Mouse (Mus musculus) neural tube, embryonic 14.5 days (tissue): ENCODE measurements around the gene BC030870. TPM values are rescaled to one million over a fixed set of nuclear protein-coding genes. Genes with fewer than 3 reads are reported as not detected.
A peak's percentile ranks its signal among the peaks of the same experiment; 100 is the strongest.

ENCODE experiments used
- ATAC-seq: fragments of 200-750 bp; cut with Nextera tagmentation; 2 replicates; pipeline ENCODE4 v1.8.0; 2017; ENCODE audit warnings: low read depth, mild to moderate bottlenecking, moderate TSS enrichment, moderate library complexity
- H3K27ac ChIP-seq: fragments of 300-500 bp; sonication (generic); 2 replicates; pipeline ENCODE4 v1.5.1; 2014; ENCODE audit warnings: low read depth, mild to moderate bottlenecking, control low read depth, low read length, moderate library complexity, mixed read lengths
- H3K27me3 ChIP-seq: fragments of 300-500 bp; sonication (generic); 2 replicates; pipeline ENCODE4 v1.6.1; 2014; ENCODE audit warnings: low read length; ENCODE audit not compliant: control insufficient read depth, insufficient read depth
- H3K36me3 ChIP-seq: fragments of 300-500 bp; sonication (generic); 2 replicates; pipeline ENCODE4 v1.6.1; 2014; ENCODE audit warnings: low read length, mixed read lengths; ENCODE audit not compliant: control insufficient read depth, insufficient read depth
- H3K4me1 ChIP-seq: fragments of 300-500 bp; sonication (generic); 2 replicates; pipeline ENCODE4 v1.6.1; 2014; ENCODE audit warnings: low read length; ENCODE audit not compliant: control insufficient read depth, insufficient read depth
- H3K4me2 ChIP-seq: fragments of 300-500 bp; sonication (generic); 2 replicates; pipeline ENCODE4 v1.6.1; 2014; ENCODE audit warnings: mild to moderate bottlenecking, low read depth, low read length, control low read depth
- H3K4me3 ChIP-seq: fragments of 300-500 bp; sonication (generic); 2 replicates; pipeline ENCODE4 v1.5.1; 2014; ENCODE audit warnings: low read depth, low read length, control low read depth, mixed read lengths
- H3K9ac ChIP-seq: fragments of 300-500 bp; sonication (generic); replicated peaks from 2 replicates; pipeline ENCODE4 v1.6.1; 2014; ENCODE audit warnings: low read depth, mild to moderate bottlenecking, control low read depth, low read length, mixed read lengths
- H3K9me3 ChIP-seq: fragments of 300-500 bp; sonication (generic); 2 replicates; pipeline ENCODE4 v1.6.1; 2016; ENCODE audit warnings: low read length; ENCODE audit not compliant: control insufficient read depth
- WGBS: fragments of 180-500 bp; shearing (Covaris S2); extraction: QIAGEN DNeasy Blood & Tissue Kit; methylation state at CpG from one replicate; pipeline ENCODE4 v1.1.7; 2014; 5-methylcytosine and 5-hydroxymethylcytosine counted together
- polyA plus RNA-seq: library from polyadenylated mRNA; unstranded; fragments of >200 nt; fragmentation: Nextera tagmentation; extraction: Ambion mirVana; gene quantifications from 2 replicates; pipeline ENCODE4 v1.2.1, GENCODE M21; 2014

BC030870 gene
- polyA plus RNA-seq, 1 experiment from 2014 or later, result not detected

DNA sequence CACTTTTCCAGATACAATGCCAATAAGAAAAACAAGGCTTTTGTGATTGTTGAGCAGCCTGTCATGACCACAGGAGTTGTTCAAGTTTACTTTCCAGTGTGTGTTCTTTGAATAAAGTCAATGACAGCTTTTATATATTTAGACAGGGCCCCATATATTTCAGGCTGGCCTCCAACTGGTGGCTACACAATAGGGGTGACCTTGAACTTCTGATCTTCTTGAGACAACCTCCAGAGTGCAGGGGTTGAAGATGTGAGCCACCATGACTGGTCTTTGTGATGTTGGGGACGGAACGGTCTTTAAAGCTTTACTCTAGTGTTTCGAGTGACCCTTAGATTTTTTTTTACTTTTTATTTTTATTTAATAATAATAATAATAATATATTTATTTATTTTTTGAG lies 63.7 kb downstream of the BC030870 start:
- no peak for ATAC-seq
- H3K27me3 ChIP-seq, result no peaks in the 10 kb centered on the region
- 94% methylated on average over 3 of the region's 3 CpGs for WGBS

DNA sequence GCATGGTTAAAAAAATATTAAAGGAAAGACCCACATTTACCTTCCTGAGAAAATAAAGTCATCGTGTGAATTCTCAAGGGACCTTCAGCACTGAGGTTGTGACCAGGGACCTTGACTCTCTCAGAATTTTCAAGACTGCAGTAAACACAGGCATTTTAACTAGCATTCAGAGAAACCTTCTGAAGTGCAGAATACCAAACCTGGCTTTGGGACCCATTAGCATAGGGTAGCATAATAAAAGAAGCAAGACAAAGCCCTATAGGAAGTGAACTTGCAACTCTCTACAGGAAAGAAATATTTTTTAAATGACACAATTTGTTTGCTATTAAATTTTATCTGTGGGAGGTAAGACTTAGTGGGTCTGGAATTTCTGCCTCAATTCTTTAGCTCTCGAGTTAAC lies 65.3 kb downstream of the BC030870 start:
- Histone ChIP-seq H3K36me3 (no peaks in the 10 kb centered on the region), H3K9me3 (no peaks in the 10 kb centered on the region), H3K27ac (no peak overlapping the region), H3K4me1 (no peaks in the 10 kb centered on the region), H3K27me3 (no peaks in the 10 kb centered on the region), H3K4me3 (no peak overlapping the region), H3K4me2 (no peak overlapping the region), H3K9ac (no peak overlapping the region)
- ATAC-seq, result no peak
- 46% methylated on average over 2 of the region's 2 CpGs for WGBS

More for the DNA sequence above, 63.7 kb downstream of the BC030870 start:
- H3K27ac ChIP-seq, result no peak overlapping the region
- no peak overlapping the region for H3K4me2 ChIP-seq
- H3K4me1 ChIP-seq, result no peaks in the 10 kb centered on the region
- no peaks in the 10 kb centered on the region for H3K9me3 ChIP-seq
- H3K4me3 ChIP-seq, result no peak overlapping the region
- no peaks in the 10 kb centered on the region for H3K36me3 ChIP-seq
- no peak overlapping the region for H3K9ac ChIP-seq

DNA sequence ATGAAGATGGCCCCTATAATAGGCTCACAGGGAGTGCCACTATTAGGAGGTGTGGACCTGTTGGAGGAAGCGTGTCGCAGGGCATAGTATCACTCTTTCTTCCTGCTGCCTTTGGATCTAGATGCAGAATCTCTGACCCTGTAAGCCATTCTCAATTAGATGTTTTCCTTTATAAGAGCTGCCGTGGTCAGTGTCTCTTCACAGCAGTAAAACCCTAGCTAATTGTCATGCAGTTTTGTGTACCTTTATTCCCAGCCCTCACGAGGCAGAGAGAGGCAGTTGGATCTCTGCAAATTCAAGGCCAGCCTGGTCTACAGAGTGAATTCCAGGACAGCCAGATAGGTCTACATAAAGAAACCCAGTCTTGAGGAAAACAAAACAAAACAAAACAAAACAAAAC lies 67.2 kb downstream of the BC030870 start:
- WGBS, result 61% methylated on average over 4 of the region's 4 CpGs
- no peak for ATAC-seq

DNA sequence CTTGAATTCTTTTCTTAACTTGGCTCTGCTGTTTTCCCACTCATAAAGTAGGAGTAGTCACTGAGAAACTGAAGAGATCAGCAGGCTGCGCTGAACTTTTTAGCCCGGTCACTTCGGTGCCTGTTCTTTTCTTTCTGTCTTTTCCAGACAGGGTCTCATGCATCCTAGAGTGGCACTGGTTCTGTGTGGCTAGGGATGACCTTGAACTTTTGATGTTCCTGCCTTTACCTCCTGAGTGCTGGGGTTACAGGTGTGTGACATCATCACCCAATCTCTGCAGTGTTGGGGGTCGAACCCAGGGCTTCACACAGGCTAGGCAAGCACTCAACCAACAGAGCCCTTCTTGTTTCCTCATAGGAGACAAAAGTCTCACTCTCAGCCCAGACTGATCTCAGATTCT lies 72.6 kb downstream of the BC030870 start:
- Histone ChIP-seq H3K4me2 (no peak overlapping the region), H3K27ac (no peak overlapping the region), H3K4me1 (no peaks in the 10 kb centered on the region), H3K4me3 (no peak overlapping the region), H3K27me3 (no peaks in the 10 kb centered on the region), H3K36me3 (no peaks in the 10 kb centered on the region), H3K9ac (no peak overlapping the region), H3K9me3 (no peaks in the 10 kb centered on the region)
- ATAC-seq, result no peak
- WGBS, result 95% methylated on average over 4 of the region's 4 CpGs

More for the DNA sequence above, 67.2 kb downstream of the BC030870 start:
- Histone ChIP-seq H3K9me3 (no peaks in the 10 kb centered on the region), H3K27ac (no peak overlapping the region), H3K36me3 (no peaks in the 10 kb centered on the region), H3K4me3 (no peak overlapping the region), H3K4me2 (no peak overlapping the region), H3K9ac (no peak overlapping the region), H3K27me3 (no peaks in the 10 kb centered on the region), H3K4me1 (no peaks in the 10 kb centered on the region)

DNA sequence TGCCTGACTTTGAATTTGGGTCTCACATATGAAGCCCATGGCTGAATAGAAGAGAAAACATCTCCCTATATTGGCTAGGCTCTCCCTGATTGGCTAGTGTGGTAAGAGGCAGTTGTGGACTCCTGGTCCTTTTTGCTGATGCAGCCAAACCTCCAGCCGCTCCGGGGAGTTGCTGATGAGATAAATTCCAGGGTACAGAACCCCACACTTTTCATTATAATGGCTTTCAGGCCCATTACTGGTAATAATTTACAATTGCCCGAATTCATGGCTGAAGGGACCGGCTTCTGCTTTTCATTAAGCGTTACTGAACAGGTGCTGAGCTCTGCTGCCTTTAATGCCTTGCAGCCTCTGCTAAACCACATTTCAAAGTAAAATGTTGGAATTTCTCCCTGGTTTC lies 75.4 kb downstream of the BC030870 start:
- no peak overlapping the region for H3K27ac ChIP-seq
- H3K27me3 ChIP-seq, result no peaks in the 10 kb centered on the region
- H3K4me2 ChIP-seq, result no peak overlapping the region
- peak; percentile 71; the same call in 1 of the 2 replicates for ATAC-seq
- no peaks in the 10 kb centered on the region for H3K9me3 ChIP-seq
- no peaks in the 10 kb centered on the region for H3K4me1 ChIP-seq
- H3K36me3 ChIP-seq, result no peaks in the 10 kb centered on the region
- 20% methylated on average over 5 of the region's 5 CpGs for WGBS
- no peak overlapping the region for H3K4me3 ChIP-seq
- H3K9ac ChIP-seq, result no peak overlapping the region

DNA sequence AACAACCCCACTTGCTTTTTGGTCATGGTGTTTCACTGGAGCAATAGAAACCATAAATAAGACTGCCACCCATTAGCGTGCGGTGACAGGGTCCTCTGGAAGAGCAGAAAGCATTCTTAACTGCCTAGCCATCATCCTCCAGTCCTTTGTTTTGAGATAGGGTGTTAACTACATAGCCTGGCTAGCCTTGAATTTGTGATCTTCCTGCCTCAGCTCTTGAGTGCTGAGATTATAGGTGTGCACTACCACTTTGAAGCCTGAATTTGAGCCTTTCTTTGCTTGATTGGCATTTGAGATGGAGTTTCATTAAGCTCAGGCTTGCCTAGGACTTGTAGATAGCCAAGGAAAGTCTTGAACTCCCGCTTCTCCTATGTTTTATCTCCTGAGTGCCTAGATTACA lies 75.8 kb downstream of the BC030870 start:
- H3K4me2 ChIP-seq, result no peak overlapping the region
- H3K27me3 ChIP-seq, result no peaks in the 10 kb centered on the region
- 42% methylated on average over 3 of the region's 3 CpGs for WGBS
- H3K4me3 ChIP-seq, result no peak overlapping the region
- no peak overlapping the region for H3K27ac ChIP-seq
- H3K9me3 ChIP-seq, result no peaks in the 10 kb centered on the region
- ATAC-seq, result no peak
- no peaks in the 10 kb centered on the region for H3K4me1 ChIP-seq
- H3K9ac ChIP-seq, result no peak overlapping the region
- no peaks in the 10 kb centered on the region for H3K36me3 ChIP-seq

DNA sequence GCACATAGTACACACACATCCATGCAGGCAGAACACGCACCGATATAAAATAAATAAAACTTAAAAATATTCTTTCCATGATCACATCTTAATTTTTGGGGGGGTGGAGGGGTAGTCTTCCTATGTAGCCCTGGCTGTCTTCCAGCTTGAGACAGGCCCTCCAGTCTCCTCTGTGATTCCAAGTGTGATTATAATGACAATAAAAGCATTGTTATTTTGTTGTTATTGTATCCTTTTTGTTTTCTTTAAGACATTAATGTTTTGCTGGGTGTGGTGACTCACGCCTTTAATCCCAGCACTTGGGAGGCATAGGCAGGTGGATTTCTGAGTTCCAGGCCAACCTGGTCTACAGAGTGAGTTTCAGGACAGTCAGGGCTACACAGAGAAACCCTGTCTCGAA lies 81.6 kb downstream of the BC030870 start:
- Histone ChIP-seq H3K27ac (no peak overlapping the region), H3K4me1 (no peaks in the 10 kb centered on the region), H3K36me3 (no peaks in the 10 kb centered on the region), H3K9me3 (no peaks in the 10 kb centered on the region), H3K27me3 (no peaks in the 10 kb centered on the region), H3K9ac (no peak overlapping the region), H3K4me2 (no peak overlapping the region), H3K4me3 (no peak overlapping the region)
- WGBS, result 84% methylated on average over 4 of the region's 4 CpGs
- no peak for ATAC-seq

DNA sequence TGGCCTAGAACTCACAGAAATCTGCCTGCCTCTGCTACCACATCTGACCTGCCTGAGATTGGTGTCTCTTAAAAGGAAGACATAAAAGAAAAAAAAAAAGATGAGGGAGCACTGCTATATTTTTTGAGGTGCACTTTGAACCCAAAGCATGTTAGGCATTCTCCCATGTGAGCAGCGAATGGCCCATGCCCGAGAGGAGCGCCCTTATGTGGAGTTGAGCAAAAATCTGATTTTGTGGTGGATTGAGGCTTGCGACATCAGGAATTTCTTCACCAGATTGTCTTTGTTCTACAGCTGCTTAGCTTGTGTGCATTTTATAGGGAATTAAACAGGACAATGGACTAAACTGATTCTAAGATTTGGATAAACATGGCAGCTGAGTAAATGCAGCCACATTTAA lies 82.2 kb downstream of the BC030870 start:
- ATAC-seq, result no peak
- H3K4me2 ChIP-seq, result no peak overlapping the region
- no peaks in the 10 kb centered on the region for H3K36me3 ChIP-seq
- H3K4me3 ChIP-seq, result no peak overlapping the region
- no peaks in the 10 kb centered on the region for H3K4me1 ChIP-seq
- 97% methylated on average over 4 of the region's 4 CpGs for WGBS
- no peaks in the 10 kb centered on the region for H3K9me3 ChIP-seq
- H3K27me3 ChIP-seq, result no peaks in the 10 kb centered on the region
- H3K27ac ChIP-seq, result no peak overlapping the region
- H3K9ac ChIP-seq, result no peak overlapping the region

DNA sequence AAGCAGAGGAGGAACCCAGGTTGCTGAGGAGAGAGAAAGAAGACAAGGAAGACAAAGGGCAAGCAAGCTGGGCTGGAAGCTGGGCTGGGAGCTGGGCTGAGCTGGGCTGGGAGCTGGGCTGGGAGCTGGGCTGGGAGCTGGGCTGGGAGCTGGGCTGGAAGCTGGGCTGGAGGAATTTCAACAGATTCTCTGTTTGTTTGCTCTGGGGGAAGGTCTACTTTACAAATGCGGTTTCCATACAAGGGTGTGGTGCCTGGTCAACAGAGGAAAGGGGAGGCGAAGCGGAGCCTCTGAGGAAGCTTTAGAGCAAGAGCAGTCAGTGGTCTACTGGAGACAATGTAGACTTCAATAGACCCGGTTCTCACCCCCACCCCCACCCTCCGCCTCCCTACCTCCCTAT lies 82.8 kb downstream of the BC030870 start:
- H3K36me3 ChIP-seq, result no peaks in the 10 kb centered on the region
- no peak for ATAC-seq
- H3K27ac ChIP-seq, result no peak overlapping the region
- H3K9me3 ChIP-seq, result no peaks in the 10 kb centered on the region
- no peak overlapping the region for H3K4me2 ChIP-seq
- no peak overlapping the region for H3K9ac ChIP-seq
- no peak overlapping the region for H3K4me3 ChIP-seq
- no peaks in the 10 kb centered on the region for H3K4me1 ChIP-seq
- no peaks in the 10 kb centered on the region for H3K27me3 ChIP-seq
- WGBS, result 29% methylated on average over 5 of the region's 5 CpGs

DNA sequence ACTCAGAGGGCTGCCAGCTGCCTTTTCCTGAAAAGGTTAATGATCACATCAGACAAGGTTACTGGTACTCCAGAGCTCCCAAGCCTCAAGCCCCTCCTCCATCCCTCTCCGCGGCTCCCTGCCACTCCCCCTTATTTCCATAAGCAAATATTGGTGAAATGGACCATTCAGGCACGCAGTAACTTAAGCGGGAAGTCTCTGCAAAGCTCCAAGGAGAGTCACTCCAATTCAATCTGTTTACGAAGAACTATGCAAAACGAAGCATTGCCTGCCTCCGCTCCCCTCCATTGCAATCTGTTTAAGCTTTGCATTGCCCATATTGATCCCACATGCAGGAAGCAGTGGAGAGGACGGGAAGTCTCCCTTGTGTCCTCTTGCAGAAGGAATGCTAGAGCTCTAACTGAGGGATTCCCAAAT lies 92.2 kb downstream of the BC030870 start, which contains the start of gene Apela:
Apela (minus strand) TSS at position 220 of the 417 bp plus-strand sequence.
- H3K36me3 ChIP-seq, result no peaks in the 10 kb centered on the region
- H3K9me3 ChIP-seq, result no peaks in the 10 kb centered on the region
- no peak within 1 kb of the TSS for H3K27ac ChIP-seq
- ATAC-seq, result peak; percentile 62; the same call in 1 of the 2 replicates
- WGBS, result 3% methylated on average over 8 of the region's 8 CpGs
- no peaks in the 10 kb centered on the region for H3K4me1 ChIP-seq
- peak within 1 kb of the TSS; percentile 2 for H3K4me3 ChIP-seq
- no peak within 1 kb of the TSS for H3K9ac ChIP-seq
- peak within 1 kb of the TSS; percentile 33 for H3K4me2 ChIP-seq
- no peaks in the 10 kb centered on the region; the same call in 1 of the 2 replicates for H3K27me3 ChIP-seq
